Mouse (Mus musculus): ENCODE measurements around the gene Unc13c. TPM values are rescaled to one million over a fixed set of nuclear protein-coding genes. Genes with fewer than 3 reads are reported as not detected.

The Unc13c gene
- polyA plus RNA-seq, 1 experiment from 2014 or later: 0.09 TPM

- DNase-seq (ENCODE audit: low spot score) (no peak), ATAC-seq (replicated peaks; ENCODE audit: low FRiP score) (no peak)
- Histone ChIP-seq H3K9me3 (ENCODE audit: control insufficient read depth, low read length) (no peaks in the 10 kb centered on the region), H3K27ac (ENCODE audit: low read depth, low read length) (no peak overlapping the region), H3K4me3 (ENCODE audit: low read depth, low read length) (no peak overlapping the region), H3K36me3 (ENCODE audit: control insufficient read depth, insufficient read depth, low read length) (no peaks in the 10 kb centered on the region), H3K4me2 (ENCODE audit: low read depth, low read length, severe bottlenecking) (no peak overlapping the region), H3K27me3 (ENCODE audit: control insufficient read depth, insufficient read depth, low read length) (peaks cover 6% of the 10 kb centered on the region; the same call in 1 of the 2 replicates), H3K9ac (ENCODE audit: low read length) (no peak overlapping the region), H3K4me1 (replicated peaks; ENCODE audit: control insufficient read depth, insufficient read depth, low read length) (peaks cover 3% of the 10 kb centered on the region; the same call in 1 of the 2 replicates)
- WGBS: 83% methylated on average over 9 of the region's 9 CpGs
Measured at GRCm38 (mm10) chr9:73965322-73965915, 3.3 kb downstream of the Unc13c start.

- H3K9ac ChIP-seq (ENCODE audit: low read length): no peak overlapping the region
- H3K9me3 ChIP-seq (ENCODE audit: control insufficient read depth, low read length): no peaks in the 10 kb centered on the region
- DNase-seq (ENCODE audit: low spot score): no peak
Measured at GRCm38 (mm10) chr9:73962471-73962870, 6.3 kb downstream of the Unc13c start.

GRCm38 (mm10) chr9:73952331-73952730 lies 16.4 kb downstream of the Unc13c start:
- H3K4me2 ChIP-seq (ENCODE audit: low read depth, low read length, severe bottlenecking): no peak overlapping the region
- H3K27ac ChIP-seq (ENCODE audit: low read depth, low read length): no peak overlapping the region
- no peak for ATAC-seq (replicated peaks; ENCODE audit: low FRiP score)
- DNase-seq (ENCODE audit: low spot score): no peak
- H3K4me1 ChIP-seq (replicated peaks; ENCODE audit: control insufficient read depth, insufficient read depth, low read length): no peaks in the 10 kb centered on the region
- no peak overlapping the region for H3K4me3 ChIP-seq (ENCODE audit: low read depth, low read length)
- H3K27me3 ChIP-seq (ENCODE audit: control insufficient read depth, insufficient read depth, low read length): no peaks in the 10 kb centered on the region
- H3K9ac ChIP-seq (ENCODE audit: low read length): no peak overlapping the region
- H3K36me3 ChIP-seq (ENCODE audit: control insufficient read depth, insufficient read depth, low read length): no peaks in the 10 kb centered on the region
- H3K9me3 ChIP-seq (ENCODE audit: control insufficient read depth, low read length): no peaks in the 10 kb centered on the region

More at GRCm38 (mm10) chr9:73962471-73962870, 6.3 kb downstream of the Unc13c start:
- no peak for ATAC-seq (replicated peaks; ENCODE audit: low FRiP score)
- Histone ChIP-seq H3K4me1 (replicated peaks; ENCODE audit: control insufficient read depth, insufficient read depth, low read length) (no peaks in the 10 kb centered on the region), H3K27me3 (ENCODE audit: control insufficient read depth, insufficient read depth, low read length) (no peaks in the 10 kb centered on the region; the same call in 1 of the 2 replicates), H3K27ac (ENCODE audit: low read depth, low read length) (no peak overlapping the region), H3K4me3 (ENCODE audit: low read depth, low read length) (no peak overlapping the region), H3K36me3 (ENCODE audit: control insufficient read depth, insufficient read depth, low read length) (no peaks in the 10 kb centered on the region), H3K4me2 (ENCODE audit: low read depth, low read length, severe bottlenecking) (no peak overlapping the region)
- 81% methylated on average over 6 of the region's 6 CpGs for WGBS

GRCm38 (mm10) chr9:73951586-73951985 lies 17.2 kb downstream of the Unc13c start:
- H3K4me3 ChIP-seq (ENCODE audit: low read depth, low read length): no peak overlapping the region
- DNase-seq (ENCODE audit: low spot score) (no peak), ATAC-seq (replicated peaks; ENCODE audit: low FRiP score) (no peak)
- no peak overlapping the region for H3K9ac ChIP-seq (ENCODE audit: low read length)
- H3K27me3 ChIP-seq (ENCODE audit: control insufficient read depth, insufficient read depth, low read length): no peaks in the 10 kb centered on the region
- H3K27ac ChIP-seq (ENCODE audit: low read depth, low read length): no peak overlapping the region
- no peaks in the 10 kb centered on the region for H3K9me3 ChIP-seq (ENCODE audit: control insufficient read depth, low read length)
- no peak overlapping the region for H3K4me2 ChIP-seq (ENCODE audit: low read depth, low read length, severe bottlenecking)
- 85% methylated on average over 4 of the region's 4 CpGs for WGBS
- H3K36me3 ChIP-seq (ENCODE audit: control insufficient read depth, insufficient read depth, low read length): no peaks in the 10 kb centered on the region
- no peaks in the 10 kb centered on the region for H3K4me1 ChIP-seq (replicated peaks; ENCODE audit: control insufficient read depth, insufficient read depth, low read length)

GRCm38 (mm10) chr9:73934844-73935243 lies 33.9 kb downstream of the Unc13c start:
- Histone ChIP-seq H3K27me3 (ENCODE audit: control insufficient read depth, insufficient read depth, low read length) (no peaks in the 10 kb centered on the region), H3K36me3 (ENCODE audit: control insufficient read depth, insufficient read depth, low read length) (no peaks in the 10 kb centered on the region), H3K27ac (ENCODE audit: low read depth, low read length) (no peak overlapping the region), H3K9ac (ENCODE audit: low read length) (no peak overlapping the region), H3K4me2 (ENCODE audit: low read depth, low read length, severe bottlenecking) (no peak overlapping the region), H3K4me1 (replicated peaks; ENCODE audit: control insufficient read depth, insufficient read depth, low read length) (no peaks in the 10 kb centered on the region), H3K9me3 (ENCODE audit: control insufficient read depth, low read length) (no peaks in the 10 kb centered on the region), H3K4me3 (ENCODE audit: low read depth, low read length) (no peak overlapping the region)
- no peak for DNase-seq (ENCODE audit: low spot score)
- WGBS: 89% methylated on average over 4 of the region's 4 CpGs
- ATAC-seq (replicated peaks; ENCODE audit: low FRiP score): no peak

GRCm38 (mm10) chr9:73931988-73932387 lies 36.8 kb downstream of the Unc13c start:
- Histone ChIP-seq H3K4me3 (ENCODE audit: low read depth, low read length) (no peak overlapping the region), H3K27ac (ENCODE audit: low read depth, low read length) (no peak overlapping the region), H3K4me1 (replicated peaks; ENCODE audit: control insufficient read depth, insufficient read depth, low read length) (no peaks in the 10 kb centered on the region), H3K27me3 (ENCODE audit: control insufficient read depth, insufficient read depth, low read length) (no peaks in the 10 kb centered on the region), H3K36me3 (ENCODE audit: control insufficient read depth, insufficient read depth, low read length) (no peaks in the 10 kb centered on the region), H3K9me3 (ENCODE audit: control insufficient read depth, low read length) (no peaks in the 10 kb centered on the region), H3K4me2 (ENCODE audit: low read depth, low read length, severe bottlenecking) (no peak overlapping the region), H3K9ac (ENCODE audit: low read length) (no peak overlapping the region)
- WGBS: 93% methylated on average over 9 of the region's 9 CpGs
- ATAC-seq (replicated peaks; ENCODE audit: low FRiP score): no peak
- no peak for DNase-seq (ENCODE audit: low spot score)

GRCm38 (mm10) chr9:73927276-73927675 lies 41.5 kb downstream of the Unc13c start:
- Histone ChIP-seq H3K27ac (ENCODE audit: low read depth, low read length) (no peak overlapping the region), H3K4me3 (ENCODE audit: low read depth, low read length) (no peak overlapping the region), H3K4me1 (replicated peaks; ENCODE audit: control insufficient read depth, insufficient read depth, low read length) (no peaks in the 10 kb centered on the region), H3K9me3 (ENCODE audit: control insufficient read depth, low read length) (no peaks in the 10 kb centered on the region), H3K9ac (ENCODE audit: low read length) (no peak overlapping the region), H3K27me3 (ENCODE audit: control insufficient read depth, insufficient read depth, low read length) (no peaks in the 10 kb centered on the region), H3K4me2 (ENCODE audit: low read depth, low read length, severe bottlenecking) (no peak overlapping the region), H3K36me3 (ENCODE audit: control insufficient read depth, insufficient read depth, low read length) (no peaks in the 10 kb centered on the region)
- ATAC-seq (replicated peaks; ENCODE audit: low FRiP score): no peak
- no peak for DNase-seq (ENCODE audit: low spot score)
- 63% methylated on average over 2 of the region's 2 CpGs for WGBS

- H3K36me3 ChIP-seq (ENCODE audit: control insufficient read depth, insufficient read depth, low read length): no peaks in the 10 kb centered on the region
- no peaks in the 10 kb centered on the region for H3K9me3 ChIP-seq (ENCODE audit: control insufficient read depth, low read length)
- H3K4me2 ChIP-seq (ENCODE audit: low read depth, low read length, severe bottlenecking): no peak overlapping the region
- H3K4me3 ChIP-seq (ENCODE audit: low read depth, low read length): no peak overlapping the region
- 89% methylated on average over 11 of the region's 11 CpGs for WGBS
- H3K9ac ChIP-seq (ENCODE audit: low read length): no peak overlapping the region
- DNase-seq (ENCODE audit: low spot score) (no peak), ATAC-seq (replicated peaks; ENCODE audit: low FRiP score) (no peak)
- H3K27ac ChIP-seq (ENCODE audit: low read depth, low read length): no peak overlapping the region
- no peaks in the 10 kb centered on the region for H3K4me1 ChIP-seq (replicated peaks; ENCODE audit: control insufficient read depth, insufficient read depth, low read length)
- H3K27me3 ChIP-seq (ENCODE audit: control insufficient read depth, insufficient read depth, low read length): no peaks in the 10 kb centered on the region
Measured at GRCm38 (mm10) chr9:73922449-73923115, 46.2 kb downstream of the Unc13c start.

- no peak overlapping the region for H3K9ac ChIP-seq (ENCODE audit: low read length)
- H3K9me3 ChIP-seq (ENCODE audit: control insufficient read depth, low read length): no peaks in the 10 kb centered on the region; the same call in 1 of the 2 replicates
- no peak for DNase-seq (ENCODE audit: low spot score)
- 77% methylated on average over 4 of the region's 4 CpGs for WGBS
- H3K4me1 ChIP-seq (replicated peaks; ENCODE audit: control insufficient read depth, insufficient read depth, low read length): no peaks in the 10 kb centered on the region
- H3K27me3 ChIP-seq (ENCODE audit: control insufficient read depth, insufficient read depth, low read length): no peaks in the 10 kb centered on the region
- H3K4me3 ChIP-seq (ENCODE audit: low read depth, low read length): no peak overlapping the region
- no peak overlapping the region for H3K27ac ChIP-seq (ENCODE audit: low read depth, low read length)
- H3K36me3 ChIP-seq (ENCODE audit: control insufficient read depth, insufficient read depth, low read length): no peaks in the 10 kb centered on the region
- H3K4me2 ChIP-seq (ENCODE audit: low read depth, low read length, severe bottlenecking): no peak overlapping the region
- no peak for ATAC-seq (replicated peaks; ENCODE audit: low FRiP score)
Measured at GRCm38 (mm10) chr9:73905959-73906358, 62.8 kb downstream of the Unc13c start.
